Mouse (Mus musculus) kidney, embryonic 14.5 days (tissue): ENCODE data around the gene Dnal4. TPM values are rescaled to one million over a fixed set of nuclear protein-coding genes. Genes with fewer than 3 reads are reported as not detected.

ENCODE experiments used
- ATAC-seq: fragments of 200-750 bp; cut with Nextera tagmentation; 2 replicates; pipeline ENCODE4 v1.8.0; 2017; ENCODE audit warnings: moderate number of reproducible peaks, mild to moderate bottlenecking, moderate TSS enrichment, moderate library complexity; ENCODE audit not compliant: low FRiP score, low TSS enrichment
- H3K27ac ChIP-seq: fragments of 300-500 bp; sonication (generic); 2 replicates; pipeline ENCODE4 v1.5.1; 2014; ENCODE audit warnings: low read depth, mild to moderate bottlenecking, low read length, moderate library complexity, mixed read lengths
- H3K27me3 ChIP-seq: fragments of 300-500 bp; sonication (generic); 2 replicates; pipeline ENCODE4 v1.6.1; 2014; ENCODE audit warnings: mild to moderate bottlenecking, low read length; ENCODE audit not compliant: control insufficient read depth, insufficient read depth
- H3K36me3 ChIP-seq: fragments of 300-500 bp; sonication (generic); 2 replicates; pipeline ENCODE4 v1.6.1; 2014; ENCODE audit warnings: low read length, mixed read lengths; ENCODE audit not compliant: control insufficient read depth, insufficient read depth
- H3K4me1 ChIP-seq: fragments of 300-500 bp; sonication (generic); 2 replicates; pipeline ENCODE4 v1.6.1; 2014; ENCODE audit warnings: low read length, mixed read lengths; ENCODE audit not compliant: control insufficient read depth, insufficient read depth
- H3K4me2 ChIP-seq: fragments of 300-500 bp; sonication (generic); replicated peaks from 2 replicates; pipeline ENCODE4 v1.6.1; 2014; ENCODE audit warnings: low read depth, mild to moderate bottlenecking, low read length
- H3K4me3 ChIP-seq: fragments of 300-500 bp; sonication (generic); 2 replicates; pipeline ENCODE4 v1.5.1; 2014; ENCODE audit warnings: mild to moderate bottlenecking, low read length
- H3K9ac ChIP-seq: fragments of 300-500 bp; sonication (generic); 2 replicates; pipeline ENCODE4 v1.6.1; 2014; ENCODE audit warnings: low read depth, mild to moderate bottlenecking, low read length, moderate library complexity
- H3K9me3 ChIP-seq: fragments of 300-500 bp; sonication (generic); 2 replicates; pipeline ENCODE4 v1.6.1; 2016; ENCODE audit warnings: low read length; ENCODE audit not compliant: control insufficient read depth
- WGBS: fragments of 180-500 bp; shearing (Covaris S2); extraction: QIAGEN DNeasy Blood & Tissue Kit; methylation state at CpG from one replicate; pipeline ENCODE4 v1.1.7; 2014; 5-methylcytosine and 5-hydroxymethylcytosine counted together
- polyA plus RNA-seq: library from polyadenylated mRNA; unstranded; fragments of >200 nt; fragmentation: Nextera tagmentation; extraction: Ambion mirVana; gene quantifications from 2 replicates; pipeline ENCODE4 v1.2.1, GENCODE M21; 2014

Dnal4 gene
- polyA plus RNA-seq, 1 experiment from 2014 or later: 60.1 TPM

DNA sequence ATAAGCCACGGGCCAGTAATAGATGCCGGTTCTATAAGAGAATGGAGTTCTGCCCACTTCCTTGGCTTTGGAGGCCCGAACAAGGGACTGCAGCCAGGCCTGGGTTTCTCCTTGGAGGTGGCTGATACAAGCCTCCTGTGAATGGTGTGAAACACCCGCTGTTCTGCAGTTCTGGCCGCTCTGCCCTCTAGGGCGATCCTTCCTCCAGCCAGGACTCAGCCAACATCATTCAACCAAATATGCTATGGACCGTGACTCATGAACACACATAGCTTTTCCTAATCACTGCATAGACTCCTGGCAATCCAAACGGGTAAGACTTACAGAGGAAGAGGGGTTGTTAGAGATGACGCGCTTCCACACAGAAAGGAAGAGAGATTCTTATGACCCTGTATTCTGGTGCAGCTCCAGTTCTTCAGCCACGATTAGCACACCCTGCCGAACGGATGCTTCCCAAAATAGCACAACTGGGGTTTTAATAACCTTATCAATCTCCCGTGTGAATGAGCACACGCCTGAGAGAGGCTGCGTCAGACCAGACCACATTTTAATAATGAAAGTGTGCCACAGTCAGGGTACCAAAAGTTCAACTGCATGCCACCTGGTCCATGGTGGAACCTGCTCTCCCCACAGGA is 10.2 kb downstream of the Dnal4 start:
- Histone ChIP-seq H3K9ac (no peak overlapping the region), H3K4me3 (no peak overlapping the region), H3K4me2 (no peak overlapping the region), H3K27ac (no peak overlapping the region), H3K36me3 (peaks cover 21% of the 10 kb centered on the region), H3K4me1 (no peaks in the 10 kb centered on the region), H3K27me3 (no peaks in the 10 kb centered on the region), H3K9me3 (no peaks in the 10 kb centered on the region)
- no peak for ATAC-seq
- WGBS: 85% methylated on average over 16 of the region's 16 CpGs

DNA sequence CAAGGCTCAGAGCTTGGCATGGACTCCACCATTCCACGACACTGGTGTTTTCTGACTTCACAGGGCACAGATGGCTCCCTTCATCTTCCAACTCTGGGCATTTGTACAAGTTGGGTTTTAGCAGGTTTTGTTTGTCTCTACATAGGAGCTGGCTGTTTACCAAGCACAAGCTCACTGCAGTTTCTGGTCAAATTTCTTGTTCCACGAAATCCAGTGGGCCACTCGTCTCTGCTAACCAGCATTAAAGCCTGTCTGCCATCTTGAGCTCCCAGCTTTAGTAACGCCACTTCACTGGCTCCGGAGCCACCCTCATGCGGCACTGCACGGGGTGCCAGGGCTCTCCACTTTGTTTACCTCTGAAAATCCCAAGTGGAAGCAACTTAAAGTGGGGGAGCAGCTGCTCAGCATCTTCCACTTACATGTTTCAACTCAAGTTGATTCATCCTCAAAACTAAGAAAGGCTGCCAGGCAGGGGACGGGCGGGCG is 11.0 kb downstream of the Dnal4 start:
- Histone ChIP-seq H3K9me3 (no peaks in the 10 kb centered on the region), H3K4me1 (no peaks in the 10 kb centered on the region), H3K4me2 (no peak overlapping the region), H3K27ac (no peak overlapping the region), H3K27me3 (no peaks in the 10 kb centered on the region), H3K36me3 (peaks cover 27% of the 10 kb centered on the region), H3K4me3 (no peak overlapping the region), H3K9ac (no peak overlapping the region)
- no peak for ATAC-seq
- WGBS: 90% methylated on average over 10 of the region's 10 CpGs

DNA sequence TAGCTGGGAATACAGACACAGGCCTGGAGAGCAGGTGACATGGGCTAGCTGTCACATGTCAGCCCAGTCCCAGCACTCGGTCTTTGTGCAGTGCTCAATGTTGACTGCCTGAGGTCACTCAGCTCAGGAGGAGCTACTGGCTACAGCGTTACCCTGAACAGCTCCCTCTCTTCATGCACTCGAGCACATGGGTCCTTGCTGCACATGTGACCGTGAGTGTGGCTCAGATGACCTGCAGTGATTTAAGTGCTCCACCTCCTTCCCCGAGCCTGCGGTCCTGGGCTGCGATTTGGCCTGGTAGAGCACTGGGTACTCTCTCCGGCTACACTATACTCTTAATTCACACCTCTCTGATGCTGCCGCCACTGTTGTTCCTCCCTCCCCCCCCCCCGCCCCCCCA is 11.5 kb downstream of the Dnal4 start:
- Histone ChIP-seq H3K4me2 (no peak overlapping the region), H3K9ac (no peak overlapping the region), H3K4me3 (no peak overlapping the region), H3K27me3 (no peaks in the 10 kb centered on the region), H3K9me3 (no peaks in the 10 kb centered on the region), H3K27ac (no peak overlapping the region), H3K36me3 (peaks cover 30% of the 10 kb centered on the region), H3K4me1 (no peaks in the 10 kb centered on the region)
- ATAC-seq: no peak
- 20% methylated on average over 9 of the region's 10 CpGs for WGBS

DNA sequence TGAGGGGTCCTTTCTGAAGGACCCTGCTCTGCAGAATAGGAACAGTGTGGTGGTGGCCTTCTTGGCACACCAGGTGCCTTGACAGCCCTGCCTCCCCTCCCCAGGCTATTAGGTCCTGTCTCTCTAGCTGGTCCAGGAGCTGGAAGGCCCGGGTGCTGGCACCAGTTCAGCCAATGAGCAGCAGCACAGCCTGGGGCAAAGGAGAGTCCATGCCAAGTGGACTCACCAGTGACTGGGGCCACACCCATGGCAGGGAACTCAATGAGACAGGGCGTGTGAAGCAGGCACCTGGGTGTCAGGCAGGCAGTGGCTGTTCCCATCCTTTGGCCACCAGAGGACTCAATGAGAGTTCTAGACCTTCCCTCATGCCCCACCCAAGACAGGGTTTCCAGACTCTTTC is 12.3 kb downstream of the Dnal4 start:
- Histone ChIP-seq H3K9me3 (no peaks in the 10 kb centered on the region), H3K4me3 (no peak overlapping the region), H3K27me3 (no peaks in the 10 kb centered on the region), H3K4me2 (no peak overlapping the region), H3K36me3 (peaks cover 30% of the 10 kb centered on the region), H3K9ac (no peak overlapping the region), H3K4me1 (no peaks in the 10 kb centered on the region), H3K27ac (no peak overlapping the region)
- 89% methylated on average over 2 of the region's 2 CpGs for WGBS
- ATAC-seq: no peak

DNA sequence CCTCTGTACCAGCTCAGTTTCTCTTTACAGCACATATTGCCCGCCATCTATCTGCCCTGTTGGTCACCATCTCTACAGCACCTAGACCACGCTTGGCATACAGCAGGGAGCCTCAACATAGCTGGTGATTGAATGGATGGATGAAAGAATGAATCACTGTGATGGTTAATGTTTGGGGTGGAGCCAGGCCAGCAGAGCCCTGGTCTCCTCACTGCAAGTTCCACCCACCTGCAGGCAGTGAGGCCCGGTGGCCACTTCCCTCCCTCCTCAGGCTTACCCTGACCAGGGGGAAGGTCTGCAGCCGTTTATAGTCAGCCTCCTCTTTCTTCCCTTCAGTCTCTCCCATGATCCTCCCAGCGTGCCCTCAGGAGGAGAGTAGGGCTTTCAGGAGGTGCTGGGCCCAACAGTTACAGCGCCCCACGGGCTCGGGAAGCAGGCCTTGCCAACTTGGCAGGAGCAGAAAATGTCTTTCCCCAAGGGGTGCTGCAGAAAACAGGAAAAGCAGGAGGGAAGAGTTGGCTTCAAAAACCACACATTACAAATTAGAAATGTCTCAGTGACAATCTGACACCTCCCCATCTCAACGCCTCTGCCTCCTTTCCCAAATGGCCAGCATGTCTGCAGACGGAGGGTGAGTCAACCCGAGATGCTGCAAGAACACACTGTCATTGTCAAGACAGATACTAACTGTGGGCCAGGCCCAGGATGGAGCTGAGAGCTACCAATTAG is 12.9 kb downstream of the Dnal4 start:
- no peaks in the 10 kb centered on the region for H3K9me3 ChIP-seq
- no peaks in the 10 kb centered on the region for H3K4me1 ChIP-seq
- no peak overlapping the region for H3K27ac ChIP-seq
- H3K4me3 ChIP-seq: no peak overlapping the region
- no peak for ATAC-seq
- no peak overlapping the region for H3K4me2 ChIP-seq
- 71% methylated on average over 11 of the region's 11 CpGs for WGBS
- H3K9ac ChIP-seq: no peak overlapping the region
- no peaks in the 10 kb centered on the region for H3K27me3 ChIP-seq
- H3K36me3 ChIP-seq: peaks cover 30% of the 10 kb centered on the region

DNA sequence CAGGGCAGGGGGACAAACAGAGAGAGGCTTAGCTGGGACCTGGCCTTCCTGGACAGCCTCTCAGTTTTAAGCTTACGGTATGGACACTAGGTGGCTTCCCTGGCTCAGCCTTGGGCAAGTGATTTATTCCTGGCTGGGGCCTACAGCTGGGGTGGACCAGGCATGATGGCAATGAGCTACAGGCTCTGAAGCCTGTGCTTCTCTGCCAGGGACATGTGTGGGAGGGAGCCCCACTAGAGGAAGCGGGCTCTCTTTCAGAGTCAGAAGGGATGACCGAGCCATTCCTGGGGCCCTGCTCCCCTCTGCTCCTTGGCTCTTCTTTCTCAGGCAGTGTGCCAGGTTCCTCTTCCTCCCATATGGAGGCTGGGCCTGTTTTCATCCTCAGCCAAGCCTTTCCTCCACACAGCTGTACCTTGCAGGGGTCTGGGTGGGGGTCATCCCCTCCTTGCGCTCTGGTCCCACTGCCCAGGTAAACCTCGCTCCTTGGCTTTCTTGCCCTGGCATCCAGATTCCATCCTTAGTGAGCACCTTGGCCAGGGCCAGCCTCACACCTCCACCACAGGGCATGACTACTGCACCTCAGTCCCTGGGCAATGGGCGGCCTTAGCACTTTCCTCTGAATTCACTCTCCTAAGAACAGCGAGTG is 13.9 kb downstream of the Dnal4 start:
- H3K4me3 ChIP-seq: no peak overlapping the region
- peaks cover 30% of the 10 kb centered on the region for H3K36me3 ChIP-seq
- H3K27ac ChIP-seq: no peak overlapping the region
- no peak overlapping the region for H3K9ac ChIP-seq
- no peak for ATAC-seq
- H3K9me3 ChIP-seq: no peaks in the 10 kb centered on the region
- H3K27me3 ChIP-seq: no peaks in the 10 kb centered on the region
- no peaks in the 10 kb centered on the region for H3K4me1 ChIP-seq
- WGBS: 80% methylated on average over 7 of the region's 7 CpGs
- no peak overlapping the region for H3K4me2 ChIP-seq

DNA sequence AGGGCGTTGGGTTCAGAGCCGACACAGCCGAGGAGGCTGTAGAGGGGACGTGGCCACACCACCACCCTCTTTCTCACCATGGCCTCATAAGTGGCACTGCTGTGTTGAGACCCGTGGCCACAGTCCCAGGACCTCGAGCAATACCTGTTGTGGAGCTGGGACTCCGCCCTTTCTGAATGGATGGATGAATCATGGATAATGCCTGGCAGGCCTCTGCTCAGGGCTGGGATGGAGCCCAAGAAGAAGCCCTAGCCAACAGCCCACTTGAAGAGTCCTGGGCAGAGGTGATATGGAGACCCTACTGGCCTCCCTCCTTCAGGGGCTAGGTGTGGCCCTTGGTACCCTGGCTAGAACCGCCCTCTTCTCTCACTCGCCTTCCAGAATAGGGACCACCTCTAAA is 14.6 kb downstream of the Dnal4 start:
- Histone ChIP-seq H3K27me3 (no peaks in the 10 kb centered on the region), H3K36me3 (peaks cover 30% of the 10 kb centered on the region), H3K4me2 (no peak overlapping the region), H3K4me3 (no peak overlapping the region), H3K9ac (no peak overlapping the region), H3K27ac (no peak overlapping the region), H3K4me1 (no peaks in the 10 kb centered on the region), H3K9me3 (no peaks in the 10 kb centered on the region)
- 95% methylated on average over 9 of the region's 9 CpGs for WGBS
- no peak for ATAC-seq

DNA sequence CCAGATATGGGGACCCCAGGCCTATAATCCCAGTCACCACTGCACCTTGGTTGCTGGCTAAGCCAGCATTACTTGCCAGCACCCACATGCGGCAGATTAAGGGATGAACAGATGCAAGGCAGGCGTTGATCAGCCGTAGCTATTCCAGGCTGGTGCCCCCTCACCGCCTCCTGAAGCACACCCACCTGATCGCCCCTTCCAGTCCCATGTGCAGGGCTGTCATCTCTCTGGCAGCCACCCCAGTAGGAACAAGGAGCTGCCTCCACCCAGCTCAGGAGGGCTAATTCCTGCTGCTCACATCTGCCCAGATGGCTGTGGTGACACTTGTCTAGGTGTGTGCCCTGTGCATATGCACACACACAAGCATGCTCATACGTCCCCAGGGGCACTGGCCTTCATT is 16.7 kb downstream of the Dnal4 start:
- no peak overlapping the region for H3K4me3 ChIP-seq
- H3K4me1 ChIP-seq: no peaks in the 10 kb centered on the region
- WGBS: 91% methylated on average over 6 of the region's 6 CpGs
- ATAC-seq: no peak
- H3K9ac ChIP-seq: no peak overlapping the region
- H3K9me3 ChIP-seq: no peaks in the 10 kb centered on the region
- no peak overlapping the region for H3K27ac ChIP-seq
- no peaks in the 10 kb centered on the region for H3K27me3 ChIP-seq
- peaks cover 30% of the 10 kb centered on the region for H3K36me3 ChIP-seq
- H3K4me2 ChIP-seq: no peak overlapping the region

DNA sequence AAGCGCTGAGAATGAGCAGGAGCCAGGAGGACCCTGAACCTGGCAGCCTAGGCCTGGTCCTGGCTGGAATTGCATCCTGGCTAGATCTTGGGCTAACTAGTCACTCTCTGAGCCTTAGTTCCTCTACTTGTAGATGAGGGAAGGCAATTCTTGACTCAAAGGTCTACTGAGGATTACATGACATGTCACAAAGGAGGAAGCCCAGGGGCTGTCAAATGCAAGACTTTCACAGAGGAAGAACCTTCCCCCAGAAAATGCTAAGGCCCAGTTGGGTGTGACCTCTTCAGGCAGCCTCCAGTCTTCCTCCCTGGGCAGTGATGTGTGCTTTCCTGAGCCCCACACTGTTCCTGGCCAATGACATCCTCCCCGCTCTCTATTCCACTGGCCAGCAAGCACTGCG is 20.5 kb downstream of the Dnal4 start:
- H3K9ac ChIP-seq: no peak overlapping the region
- H3K4me2 ChIP-seq: no peak overlapping the region
- 97% methylated on average over 3 of the region's 3 CpGs for WGBS
- H3K4me1 ChIP-seq: no peaks in the 10 kb centered on the region
- H3K9me3 ChIP-seq: no peaks in the 10 kb centered on the region
- H3K4me3 ChIP-seq: no peak overlapping the region
- no peak overlapping the region for H3K27ac ChIP-seq
- ATAC-seq: no peak
- H3K27me3 ChIP-seq: no peaks in the 10 kb centered on the region
- H3K36me3 ChIP-seq: peaks cover 7% of the 10 kb centered on the region; the same call in 1 of the 2 replicates
